Mouse (Mus musculus) frontal cortex, postnatal 14 days (tissue): Measurements from ENCODE around the gene Manea.
"Not testable (repeated sequence)": the region's sequence is repeated elsewhere in the genome, so short reads cannot be mapped to it uniquely, and the experiment has no call there.

Experiments used
- DNase-seq, 2 experiments: peaks; one replicate each; pipeline ENCODE4 v3.0.0; 2022; ENCODE audit warnings: low spot score in 2 of 2

The Manea gene

GRCm38 (mm10) chr4:26346443-26347106 is at the start of gene Manea:
TSS of gene Manea (minus strand) at chr4:26346891.
- peak; percentile 71 to 84 for DNase-seq

- DNase-seq = no peak
Observed at GRCm38 (mm10) chr4:26354616-26355015, 7.9 kb upstream of the Manea start.

- DNase-seq = no peak
Observed at GRCm38 (mm10) chr4:26353643-26354231, 7.0 kb upstream of the Manea start.

- no peak for DNase-seq
Observed at GRCm38 (mm10) chr4:26347239-26347638, 548 bp upstream of the Manea start.

- DNase-seq = no peak
Observed at GRCm38 (mm10) chr4:26345741-26346442, 799 bp downstream of the Manea start.

- no peak for DNase-seq
Observed at GRCm38 (mm10) chr4:26345080-26345479, 1.6 kb downstream of the Manea start.

- DNase-seq = no peak
Observed at GRCm38 (mm10) chr4:26342346-26342745, 4.3 kb downstream of the Manea start.

GRCm38 (mm10) chr4:26338604-26339003 is 8.1 kb downstream of the Manea start:
- no peak for DNase-seq

GRCm38 (mm10) chr4:26336563-26336962 is 10.1 kb downstream of the Manea start:
- DNase-seq = no peak

GRCm38 (mm10) chr4:26304731-26305130 is 42.0 kb downstream of the Manea start:
- not testable (repeated sequence) for DNase-seq

GRCm38 (mm10) chr4:26277112-26277716 is 69.5 kb downstream of the Manea start:
- no peak for DNase-seq

- no peak for DNase-seq
Observed at GRCm38 (mm10) chr4:26276264-26276663, 70.4 kb downstream of the Manea start.

- DNase-seq = no peak
Observed at GRCm38 (mm10) chr4:26275769-26276168, 70.9 kb downstream of the Manea start.
